Mouse (Mus musculus): ENCODE results near the gene Rfx1. TPM values are rescaled to one million over a fixed set of nuclear protein-coding genes. Genes with fewer than 3 reads are reported as not detected.

The Rfx1 gene
- total RNA-seq, 4 experiments from 2014 or later, result 16.8 to 25.2 (median 20.5) TPM

- no peak for DNase-seq
These were observed 2.6 kb upstream of the Rfx1 start for GRCm38 (mm10) chr8:84063861-84064610.

- no peak for DNase-seq
These were observed 1.6 kb upstream of the Rfx1 start, which contains the start of gene Gm10643 for GRCm38 (mm10) chr8:84065037-84065436. Gm10643 (minus strand) TSS chr8:84065137.

GRCm38 (mm10) chr8:84065457-84066072 lies 1.1 kb upstream of the Rfx1 start:
- no peak for DNase-seq

GRCm38 (mm10) chr8:84067047-84067573 lies 476 bp downstream of the Rfx1 start:
- DNase-seq, result peak; percentile 91

GRCm38 (mm10) chr8:84067911-84068310 lies 1.3 kb downstream of the Rfx1 start:
- DNase-seq, result no peak

- peak; percentile 68 for DNase-seq
These were observed 1.8 kb downstream of the Rfx1 start for GRCm38 (mm10) chr8:84068316-84069035.

GRCm38 (mm10) chr8:84069169-84069568 lies 2.5 kb downstream of the Rfx1 start:
- no peak for DNase-seq

- no peak for DNase-seq
These were observed 3.1 kb downstream of the Rfx1 start for GRCm38 (mm10) chr8:84069750-84070149.

GRCm38 (mm10) chr8:84070241-84070640 lies 3.6 kb downstream of the Rfx1 start:
- DNase-seq, result no peak

GRCm38 (mm10) chr8:84070667-84071066 lies 4.0 kb downstream of the Rfx1 start:
- no peak for DNase-seq

GRCm38 (mm10) chr8:84071921-84072320 lies 5.3 kb downstream of the Rfx1 start:
- DNase-seq, result no peak

GRCm38 (mm10) chr8:84072321-84072720 lies 5.7 kb downstream of the Rfx1 start:
- no peak for DNase-seq

GRCm38 (mm10) chr8:84073230-84073976 lies 6.8 kb downstream of the Rfx1 start:
- no peak for DNase-seq

- DNase-seq, result no peak
These were observed 9.8 kb downstream of the Rfx1 start for GRCm38 (mm10) chr8:84076412-84076811.

GRCm38 (mm10) chr8:84076849-84077248 lies 10.2 kb downstream of the Rfx1 start:
- no peak for DNase-seq

- no peak for DNase-seq
These were observed 12.6 kb downstream of the Rfx1 start for GRCm38 (mm10) chr8:84079206-84079605.

GRCm38 (mm10) chr8:84083829-84084241 lies 17.2 kb downstream of the Rfx1 start:
- DNase-seq, result peak; percentile 60

- DNase-seq, result no peak
These were observed 17.9 kb downstream of the Rfx1 start for GRCm38 (mm10) chr8:84084341-84085115.

- no peak for DNase-seq
These were observed 20.5 kb downstream of the Rfx1 start for GRCm38 (mm10) chr8:84087156-84087555.

- no peak for DNase-seq
These were observed 21.2 kb downstream of the Rfx1 start for GRCm38 (mm10) chr8:84087821-84088220.

- DNase-seq, result no peak
These were observed 22.6 kb downstream of the Rfx1 start for GRCm38 (mm10) chr8:84089277-84089676.

- DNase-seq, result peak; percentile 73
These were observed 24.0 kb downstream of the Rfx1 start for GRCm38 (mm10) chr8:84090585-84090984.
